Mouse (Mus musculus): ENCODE measurements at regions not wholly inside any gene's neighbourhood (a gene's known extent, or its start where the extent isn't known, plus 50 kb on each side); places are given as distances from the start of the nearest gene placed in this dataset.

GRCm38 (mm10) chr10:19525939-19526338, 65.8 kb upstream of the Ifngr1 start:
- H3K4me2 ChIP-seq (replicated peaks; ENCODE audit: low read depth, low read length) = no peak overlapping the region
- H3K36me3 ChIP-seq (ENCODE audit: control insufficient read depth, insufficient read depth, low read length) = no peaks in the 10 kb centered on the region
- no peaks in the 10 kb centered on the region for H3K27me3 ChIP-seq (ENCODE audit: control insufficient read depth, insufficient read depth, low read length)
- H3K4me1 ChIP-seq (ENCODE audit: control insufficient read depth, insufficient read depth, low read length) = no peaks in the 10 kb centered on the region
- no peak overlapping the region for H3K27ac ChIP-seq (ENCODE audit: low read depth, low read length)
- no peak for ATAC-seq (ENCODE audit: low FRiP score, low TSS enrichment)
- H3K9ac ChIP-seq (ENCODE audit: low read depth, low read length) = no peak overlapping the region
- H3K9me3 ChIP-seq (ENCODE audit: control insufficient read depth, low read length) = no peaks in the 10 kb centered on the region
- H3K4me3 ChIP-seq (ENCODE audit: low read length) = no peak overlapping the region

- H3K9ac ChIP-seq (ENCODE audit: low read depth, low read length) = no peak overlapping the region
- ATAC-seq (ENCODE audit: low FRiP score, low TSS enrichment) = no peak
- no peaks in the 10 kb centered on the region for H3K4me1 ChIP-seq (ENCODE audit: control insufficient read depth, insufficient read depth, low read length)
- no peak overlapping the region for H3K4me2 ChIP-seq (replicated peaks; ENCODE audit: low read depth, low read length)
- H3K9me3 ChIP-seq (ENCODE audit: control insufficient read depth, low read length) = no peaks in the 10 kb centered on the region
- no peaks in the 10 kb centered on the region for H3K27me3 ChIP-seq (ENCODE audit: control insufficient read depth, insufficient read depth, low read length)
- no peaks in the 10 kb centered on the region for H3K36me3 ChIP-seq (ENCODE audit: control insufficient read depth, insufficient read depth, low read length)
- WGBS = 17% methylated on average over 1 of the region's 1 CpGs
- no peak overlapping the region for H3K4me3 ChIP-seq (ENCODE audit: low read length)
- no peak overlapping the region for H3K27ac ChIP-seq (ENCODE audit: low read depth, low read length)
Measured at GRCm38 (mm10) chr10:19526353-19526752, 65.4 kb upstream of the Ifngr1 start.

- no peaks in the 10 kb centered on the region for H3K36me3 ChIP-seq (ENCODE audit: control insufficient read depth, insufficient read depth, low read length)
- no peak overlapping the region for H3K4me3 ChIP-seq (ENCODE audit: low read length)
- ATAC-seq (ENCODE audit: low FRiP score, low TSS enrichment) = no peak
- H3K27me3 ChIP-seq (ENCODE audit: control insufficient read depth, insufficient read depth, low read length) = no peaks in the 10 kb centered on the region
- WGBS = 89% methylated on average over 5 of the region's 5 CpGs
- H3K9me3 ChIP-seq (ENCODE audit: control insufficient read depth, low read length) = no peaks in the 10 kb centered on the region
- H3K4me1 ChIP-seq (ENCODE audit: control insufficient read depth, insufficient read depth, low read length) = no peaks in the 10 kb centered on the region
- no peak overlapping the region for H3K27ac ChIP-seq (ENCODE audit: low read depth, low read length)
- no peak overlapping the region for H3K9ac ChIP-seq (ENCODE audit: low read depth, low read length)
- no peak overlapping the region for H3K4me2 ChIP-seq (replicated peaks; ENCODE audit: low read depth, low read length)
Measured at GRCm38 (mm10) chr10:19529655-19530054, 62.1 kb upstream of the Ifngr1 start.

- Histone ChIP-seq H3K36me3 (ENCODE audit: control insufficient read depth, insufficient read depth, low read length) (no peaks in the 10 kb centered on the region), H3K9ac (ENCODE audit: low read depth, low read length) (no peak overlapping the region), H3K9me3 (ENCODE audit: control insufficient read depth, low read length) (no peaks in the 10 kb centered on the region), H3K27ac (ENCODE audit: low read depth, low read length) (no peak overlapping the region), H3K4me2 (replicated peaks; ENCODE audit: low read depth, low read length) (no peak overlapping the region), H3K27me3 (ENCODE audit: control insufficient read depth, insufficient read depth, low read length) (no peaks in the 10 kb centered on the region), H3K4me1 (ENCODE audit: control insufficient read depth, insufficient read depth, low read length) (no peaks in the 10 kb centered on the region), H3K4me3 (ENCODE audit: low read length) (no peak overlapping the region)
- 90% methylated on average over 6 of the region's 6 CpGs for WGBS
- no peak for ATAC-seq (ENCODE audit: low FRiP score, low TSS enrichment)
Measured at GRCm38 (mm10) chr10:19530056-19530455, 61.7 kb upstream of the Ifngr1 start.

GRCm38 (mm10) chr10:19531452-19531851, 60.3 kb upstream of the Ifngr1 start:
- H3K27me3 ChIP-seq (ENCODE audit: control insufficient read depth, insufficient read depth, low read length) = no peaks in the 10 kb centered on the region
- no peak overlapping the region for H3K9ac ChIP-seq (ENCODE audit: low read depth, low read length)
- ATAC-seq (ENCODE audit: low FRiP score, low TSS enrichment) = no peak
- H3K9me3 ChIP-seq (ENCODE audit: control insufficient read depth, low read length) = no peaks in the 10 kb centered on the region
- H3K4me2 ChIP-seq (replicated peaks; ENCODE audit: low read depth, low read length) = no peak overlapping the region
- 27% methylated on average over 1 of the region's 1 CpGs for WGBS
- no peak overlapping the region for H3K27ac ChIP-seq (ENCODE audit: low read depth, low read length)
- H3K4me3 ChIP-seq (ENCODE audit: low read length) = no peak overlapping the region
- no peaks in the 10 kb centered on the region for H3K4me1 ChIP-seq (ENCODE audit: control insufficient read depth, insufficient read depth, low read length)
- H3K36me3 ChIP-seq (ENCODE audit: control insufficient read depth, insufficient read depth, low read length) = no peaks in the 10 kb centered on the region

- WGBS = 86% methylated on average over 3 of the region's 3 CpGs
- no peaks in the 10 kb centered on the region for H3K27me3 ChIP-seq (ENCODE audit: control insufficient read depth, insufficient read depth, low read length)
- no peak for ATAC-seq (ENCODE audit: low FRiP score, low TSS enrichment)
Measured at GRCm38 (mm10) chr10:19532790-19533189, 59.0 kb upstream of the Ifngr1 start.

GRCm38 (mm10) chr10:19533846-19534245, 57.9 kb upstream of the Ifngr1 start:
- ATAC-seq (ENCODE audit: low FRiP score, low TSS enrichment) = no peak
- Histone ChIP-seq H3K36me3 (ENCODE audit: control insufficient read depth, insufficient read depth, low read length) (no peaks in the 10 kb centered on the region), H3K4me3 (ENCODE audit: low read length) (no peak overlapping the region), H3K27ac (ENCODE audit: low read depth, low read length) (no peak overlapping the region), H3K4me2 (replicated peaks; ENCODE audit: low read depth, low read length) (no peak overlapping the region), H3K4me1 (ENCODE audit: control insufficient read depth, insufficient read depth, low read length) (no peaks in the 10 kb centered on the region), H3K9me3 (ENCODE audit: control insufficient read depth, low read length) (no peaks in the 10 kb centered on the region), H3K9ac (ENCODE audit: low read depth, low read length) (no peak overlapping the region), H3K27me3 (ENCODE audit: control insufficient read depth, insufficient read depth, low read length) (no peaks in the 10 kb centered on the region)
- 60% methylated on average over 1 of the region's 1 CpGs for WGBS

More at GRCm38 (mm10) chr10:19532790-19533189, 59.0 kb upstream of the Ifngr1 start:
- H3K4me2 ChIP-seq (replicated peaks; ENCODE audit: low read depth, low read length) = no peak overlapping the region
- no peaks in the 10 kb centered on the region for H3K9me3 ChIP-seq (ENCODE audit: control insufficient read depth, low read length)
- no peaks in the 10 kb centered on the region for H3K36me3 ChIP-seq (ENCODE audit: control insufficient read depth, insufficient read depth, low read length)
- H3K9ac ChIP-seq (ENCODE audit: low read depth, low read length) = no peak overlapping the region
- no peak overlapping the region for H3K27ac ChIP-seq (ENCODE audit: low read depth, low read length)
- no peaks in the 10 kb centered on the region for H3K4me1 ChIP-seq (ENCODE audit: control insufficient read depth, insufficient read depth, low read length)
- H3K4me3 ChIP-seq (ENCODE audit: low read length) = no peak overlapping the region
